Mouse (Mus musculus): ENCODE results near the gene Atl3.
"Not testable (repeated sequence)": the region's sequence is repeated elsewhere in the genome, so short reads cannot be mapped to it uniquely, and the experiment has no call there.

The Atl3 gene

DNA sequence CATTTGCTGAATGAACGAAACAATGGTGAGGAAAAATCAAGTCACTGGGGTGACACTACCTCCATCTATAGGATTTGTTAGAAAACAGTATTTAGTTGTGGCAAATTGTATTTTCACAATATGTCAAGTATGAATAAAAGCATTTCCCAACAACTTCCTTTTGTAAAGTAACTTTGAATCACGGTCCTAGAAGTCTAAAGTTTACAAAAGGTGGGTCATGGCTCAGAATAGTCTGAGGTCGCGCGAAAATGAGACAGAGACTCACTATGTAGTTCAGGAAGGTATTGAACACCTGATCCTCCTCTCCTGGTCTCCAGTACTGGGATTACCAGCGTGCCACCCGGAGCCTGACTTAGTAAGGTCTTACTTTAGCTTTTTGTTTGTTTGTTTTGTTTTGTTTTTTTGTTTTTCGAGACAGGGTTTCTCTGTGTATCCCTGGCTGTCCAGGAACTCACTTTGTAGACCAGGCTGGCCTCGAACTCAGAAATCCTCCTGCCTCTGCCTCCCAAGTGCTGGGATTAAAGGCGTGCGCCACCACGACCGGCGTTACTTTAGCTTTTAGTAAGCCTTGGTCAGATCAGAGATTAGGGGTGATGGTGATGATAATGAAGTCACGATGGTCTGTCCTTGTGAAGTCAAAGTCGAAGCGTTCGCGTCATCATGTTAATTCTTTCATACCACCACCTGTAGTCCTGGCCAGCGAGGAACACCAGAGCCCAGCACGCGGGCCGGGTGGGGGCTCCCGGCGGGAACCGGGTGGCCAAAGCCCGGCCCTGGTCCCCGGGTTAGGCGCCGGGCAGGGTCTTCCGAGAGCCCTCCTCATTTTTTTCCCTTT is at the start of gene Atl3:
Atl3 (plus strand) TSS at position 689 of the 835 bp plus-strand sequence.
- no peak for DNase-seq

DNA sequence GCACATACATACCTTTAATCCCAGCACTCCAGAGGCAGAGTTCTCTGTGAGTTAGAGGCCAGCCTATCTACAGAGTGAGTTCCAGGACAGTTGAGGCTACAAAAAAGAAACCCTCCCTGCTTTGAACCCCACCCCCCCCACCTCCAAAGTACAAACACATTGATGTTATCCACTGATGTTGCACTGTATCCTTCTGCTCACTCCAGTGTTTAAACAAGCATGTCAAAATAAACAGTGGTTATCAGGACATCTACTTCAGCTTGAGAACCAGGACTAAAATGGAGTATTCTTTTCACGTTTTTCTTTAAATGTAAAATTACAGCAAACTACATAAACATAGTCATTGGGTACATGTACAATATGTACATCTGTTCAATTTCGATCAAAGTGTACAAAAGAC is 48.7 kb upstream of the Atl3 start:
- no peak for DNase-seq

DNA sequence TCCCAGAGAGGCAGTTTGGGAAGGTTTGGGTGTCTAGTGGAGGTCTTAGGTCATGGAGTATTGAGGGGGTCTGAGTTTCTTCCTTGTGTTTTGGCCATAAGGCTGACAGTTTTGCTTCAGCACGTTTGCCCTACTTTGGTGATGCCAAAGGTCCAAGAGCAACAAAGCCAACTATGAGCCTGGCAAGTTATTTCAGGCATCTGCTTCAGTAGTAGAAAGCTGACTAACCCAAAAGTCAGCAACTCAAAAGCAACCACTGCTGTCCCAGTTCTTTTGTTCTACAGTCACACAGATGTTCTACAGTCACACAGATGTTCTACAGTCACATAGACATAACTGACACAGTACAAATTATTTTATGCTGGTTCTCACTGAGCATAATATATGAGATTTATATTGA is 48.2 kb upstream of the Atl3 start:
- DNase-seq = no peak

DNA sequence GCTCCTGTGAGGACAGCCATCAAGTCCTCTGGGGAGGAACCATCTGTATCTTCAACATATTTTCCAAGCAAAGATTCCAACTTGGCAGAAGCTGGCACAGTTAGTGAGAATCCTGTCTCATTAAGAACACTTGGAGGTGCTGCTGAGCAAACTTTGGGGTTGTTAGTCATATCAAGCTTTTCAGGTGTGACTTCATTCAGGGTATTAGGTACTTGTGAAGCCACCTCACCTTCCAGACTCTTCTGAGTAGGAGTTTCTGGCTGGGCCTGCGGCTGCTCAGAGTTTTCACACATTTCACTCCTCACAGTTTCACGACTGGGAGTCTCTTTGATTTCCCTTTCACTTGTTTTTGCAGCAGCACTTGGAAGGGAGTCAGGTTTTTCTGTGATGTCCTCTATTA is 37.0 kb upstream of the Atl3 start:
- no peak for DNase-seq

DNA sequence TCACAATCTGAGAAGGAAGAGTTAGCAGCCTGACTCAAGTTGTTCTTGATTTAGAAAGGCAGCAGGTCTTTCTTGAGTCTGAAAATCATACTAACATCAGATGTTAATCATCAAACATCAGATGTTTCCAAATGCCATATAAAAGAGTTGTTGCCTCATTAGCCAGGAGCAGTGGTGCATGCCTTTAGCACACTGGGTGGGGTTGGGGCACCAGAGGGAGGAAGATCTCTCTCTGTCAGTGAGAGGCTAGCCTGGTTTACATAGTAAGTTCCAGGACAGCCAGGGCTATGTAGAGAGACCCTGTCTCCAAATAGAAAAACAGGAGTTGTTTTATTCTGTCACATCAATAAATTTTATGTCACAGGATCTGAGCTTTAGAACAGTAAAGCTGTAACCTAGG is 34.9 kb upstream of the Atl3 start:
- no peak for DNase-seq

DNA sequence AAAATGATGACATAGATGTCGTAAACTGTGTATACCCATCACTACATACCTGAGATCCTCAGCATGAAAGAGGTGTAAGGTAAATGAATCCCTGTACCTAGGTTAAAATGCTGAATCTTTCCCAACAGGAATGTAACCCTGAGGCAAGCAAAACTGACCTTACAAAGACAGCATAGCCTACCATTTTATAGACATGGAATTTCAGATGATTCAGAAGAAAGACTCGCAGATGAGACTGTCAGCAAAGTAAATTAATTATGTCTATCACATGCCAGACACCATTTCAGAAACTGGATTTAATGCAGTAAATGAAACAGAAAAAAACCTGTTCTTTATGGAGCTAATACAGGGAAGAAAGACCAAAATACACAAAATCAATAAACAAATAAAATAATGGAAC is 34.5 kb upstream of the Atl3 start:
- DNase-seq = no peak

DNA sequence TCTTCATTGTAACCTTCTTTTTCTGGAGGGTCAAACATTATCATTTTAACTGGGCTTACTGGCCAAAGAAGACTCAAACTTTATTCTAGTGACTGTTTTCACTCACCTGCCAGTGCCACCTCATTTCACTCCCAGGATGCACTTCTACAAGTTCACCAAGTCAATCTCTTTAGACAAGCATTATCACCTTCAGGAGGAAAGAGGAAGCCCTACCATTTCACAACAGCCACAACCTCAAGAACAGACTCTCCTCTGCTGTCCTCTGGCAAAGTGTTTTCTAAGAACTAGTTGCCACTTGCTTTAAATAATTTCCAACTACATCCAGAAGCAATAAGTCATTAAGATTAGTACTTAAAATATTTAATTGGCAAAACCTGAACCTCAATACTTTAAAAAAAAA is 25.9 kb upstream of the Atl3 start:
- DNase-seq = no peak

DNA sequence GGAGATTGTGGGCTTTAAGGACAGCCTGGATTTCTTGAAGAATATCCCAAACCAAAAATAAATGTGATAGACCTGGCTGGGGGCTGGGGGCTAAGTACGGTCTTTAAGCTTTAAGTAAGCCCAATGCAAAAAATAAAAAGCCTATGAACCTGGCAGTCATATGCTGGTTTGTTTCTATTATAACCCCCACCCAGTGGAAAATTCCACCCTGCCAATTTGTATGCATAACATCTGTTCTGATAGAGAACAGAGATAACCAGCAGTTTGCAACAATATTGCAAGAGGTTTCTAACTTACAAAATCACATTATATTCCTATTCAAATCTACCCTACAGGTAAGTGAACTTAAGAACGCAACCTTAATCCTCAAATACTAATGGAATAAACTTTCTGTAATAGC is 23.2 kb upstream of the Atl3 start:
- no peak for DNase-seq

DNA sequence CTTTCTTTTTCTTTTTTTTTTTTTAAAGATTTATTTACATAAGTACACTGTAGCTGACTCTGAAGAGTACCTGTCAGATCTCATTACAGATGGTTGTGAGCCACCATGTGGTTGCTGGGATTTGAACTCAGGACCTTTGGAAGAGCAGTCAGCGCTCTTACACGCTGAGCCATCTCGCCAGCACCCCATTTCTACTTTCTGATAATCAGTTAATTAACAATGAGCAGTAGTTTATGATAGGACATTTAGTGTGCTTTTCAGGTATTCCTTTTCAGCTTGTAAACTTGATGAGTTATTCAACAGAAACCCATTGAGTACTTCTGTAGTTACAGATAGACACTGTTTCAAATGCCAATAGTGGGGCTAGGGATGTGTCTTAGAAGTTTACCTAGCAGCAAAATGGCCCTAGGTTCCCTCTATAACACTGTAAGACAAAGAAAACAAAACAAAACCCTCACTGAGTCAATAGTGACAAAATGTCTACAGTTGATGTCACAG is 14.0 kb upstream of the Atl3 start:
- no peak for DNase-seq

DNA sequence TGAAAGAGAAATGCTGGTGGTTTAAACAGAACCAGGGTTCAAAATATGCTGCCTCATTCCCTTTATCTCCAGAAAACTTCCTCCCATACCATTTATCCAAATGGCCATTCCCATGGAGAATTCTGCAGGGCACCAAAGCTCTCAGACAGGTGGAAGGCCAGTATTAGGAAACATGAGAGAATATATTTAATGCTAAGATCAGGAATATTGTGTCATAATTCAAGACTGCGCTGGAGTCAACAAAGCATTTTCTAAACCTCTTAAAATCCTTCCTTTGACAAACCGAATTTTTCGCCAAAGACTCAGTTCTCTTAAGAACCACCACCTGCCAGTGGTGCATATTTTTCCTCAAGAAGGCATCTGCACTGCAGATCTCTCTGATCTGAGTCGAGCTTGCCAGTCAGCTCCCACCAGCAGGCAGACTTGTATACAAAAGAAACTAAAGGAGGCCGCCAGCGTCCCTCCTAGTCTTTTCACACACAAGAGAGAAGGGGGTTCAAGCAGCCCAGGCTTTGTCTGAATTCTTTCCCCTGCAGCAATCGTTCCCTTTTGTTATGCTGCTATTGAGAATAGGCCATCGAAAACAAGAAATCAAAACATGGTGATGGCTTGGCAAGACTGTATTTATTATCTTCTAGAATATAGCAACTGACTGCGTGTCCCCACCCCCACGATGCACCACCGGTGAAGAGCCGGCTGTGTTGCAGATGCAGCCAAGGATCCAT is 12.1 kb upstream of the Atl3 start:
- peak; percentile 35 for DNase-seq

DNA sequence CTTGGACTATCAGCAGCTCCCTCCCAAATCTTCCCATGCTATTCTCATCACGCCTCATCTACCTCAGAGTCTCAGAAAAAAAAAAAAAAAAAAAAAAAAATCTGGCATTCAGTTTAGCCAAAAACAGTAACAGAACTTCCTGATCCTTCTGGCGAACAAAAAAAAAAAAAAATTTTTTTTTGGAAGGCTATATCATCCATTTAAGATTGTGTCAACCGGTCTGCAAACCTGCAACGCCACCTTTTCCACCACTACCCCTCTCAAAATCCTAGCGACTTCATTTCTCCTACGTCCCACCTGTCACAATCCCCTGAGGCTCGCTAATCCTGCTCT is 11.6 kb upstream of the Atl3 start:
- DNase-seq = no peak

DNA sequence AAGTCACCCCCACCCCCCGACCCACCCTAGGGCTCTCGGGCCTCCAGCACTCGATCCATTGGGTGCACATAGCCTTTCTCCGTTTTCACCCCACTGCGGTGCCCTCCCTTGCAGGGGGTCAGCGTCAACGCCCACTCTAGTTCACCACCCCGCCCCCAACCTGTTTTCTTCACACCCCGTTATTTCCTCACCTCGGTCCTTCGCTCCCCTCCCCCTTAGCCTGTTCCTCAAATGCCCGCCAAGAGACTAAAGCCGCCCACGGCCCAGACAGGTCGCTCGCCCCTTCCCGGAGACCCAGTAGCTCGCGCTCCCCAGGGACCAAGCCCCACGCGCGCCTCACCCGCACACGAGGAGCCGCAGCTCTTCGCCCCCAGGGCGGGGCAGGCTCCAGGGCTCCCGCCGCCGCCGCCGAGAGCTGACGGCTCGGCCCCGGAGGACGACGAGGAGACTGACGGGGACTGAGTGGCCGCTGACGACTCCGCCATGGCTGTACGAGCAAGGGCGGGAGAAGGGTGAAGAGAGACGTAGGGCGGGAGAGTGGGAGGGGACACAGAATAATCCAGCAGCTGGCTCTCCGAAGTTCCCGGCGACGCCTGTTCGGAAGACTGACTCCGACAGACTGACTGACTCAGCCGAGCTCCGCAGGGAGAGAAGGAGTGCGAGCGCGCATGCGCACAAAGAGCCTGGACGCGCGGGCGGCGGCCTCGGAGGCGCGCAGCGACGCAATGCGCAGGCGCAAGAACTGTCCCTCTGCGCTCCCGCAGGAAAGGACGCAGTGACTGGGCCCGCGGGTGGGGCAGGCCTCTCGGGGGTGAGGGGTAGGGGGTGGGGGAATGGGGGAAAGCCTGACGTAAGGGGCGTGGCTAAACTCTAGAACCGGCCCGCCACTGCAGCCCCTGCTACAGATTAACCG is 11.0 kb upstream of the Atl3 start, which contains the start of gene Rtn3:
Rtn3 (minus strand) TSS at position 683 of the 913 bp plus-strand sequence.
- DNase-seq = peak; percentile 97

DNA sequence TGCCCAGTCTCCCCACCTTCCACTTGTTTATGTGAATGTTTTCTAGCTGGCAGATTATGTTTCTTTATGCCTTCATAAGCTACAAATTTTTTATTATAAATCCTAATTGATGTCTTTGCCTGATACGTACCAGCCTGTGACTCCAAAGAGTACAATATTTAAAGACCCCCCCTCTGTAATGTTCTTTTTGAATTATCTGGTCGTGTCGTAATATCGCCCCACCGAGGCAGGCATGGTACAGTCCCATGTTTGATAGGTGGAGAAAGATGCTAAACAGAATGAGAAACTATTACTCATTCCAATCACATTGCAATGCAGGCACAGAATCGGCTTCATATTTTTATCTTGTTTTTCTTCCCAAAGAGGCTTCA is 10.3 kb upstream of the Atl3 start:
- DNase-seq = no peak

DNA sequence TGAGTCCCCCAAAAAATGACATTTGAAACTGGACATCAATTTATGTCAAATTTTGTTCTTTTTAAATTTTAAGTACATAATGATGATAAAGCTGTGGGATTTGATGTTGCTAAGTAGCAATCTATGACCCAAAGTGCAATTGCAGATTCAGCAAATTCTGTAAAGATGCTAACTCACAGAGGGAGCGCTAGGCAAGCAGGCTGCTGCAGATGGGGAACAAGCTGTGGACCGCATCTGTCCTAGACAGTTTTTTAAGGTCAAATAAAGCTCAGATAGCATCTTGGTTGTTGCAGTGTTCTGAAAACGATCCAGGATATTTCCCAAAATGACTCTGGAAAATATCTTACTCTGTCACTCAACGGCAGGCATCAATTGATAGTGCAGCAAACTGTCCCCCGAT is 9.8 kb upstream of the Atl3 start:
- no peak for DNase-seq

DNA sequence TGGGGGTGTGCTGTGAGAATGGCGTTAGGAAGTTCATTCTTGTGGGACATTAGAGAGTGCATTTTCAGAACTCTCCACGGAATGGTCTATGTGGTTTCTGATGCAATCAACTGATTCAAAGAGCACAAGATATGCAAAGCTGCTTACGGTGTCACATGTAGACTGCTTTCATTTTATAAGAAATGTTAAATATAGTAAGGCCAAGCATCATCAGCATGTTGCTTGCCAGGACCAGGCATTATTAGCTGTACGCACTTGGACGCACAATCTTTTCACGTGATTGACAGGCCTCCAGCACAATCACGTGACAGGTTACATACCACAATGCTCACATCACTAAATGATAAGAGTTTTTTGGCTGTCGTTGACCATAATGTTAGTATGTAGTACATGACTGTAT is 6.2 kb upstream of the Atl3 start:
- no peak for DNase-seq

DNA sequence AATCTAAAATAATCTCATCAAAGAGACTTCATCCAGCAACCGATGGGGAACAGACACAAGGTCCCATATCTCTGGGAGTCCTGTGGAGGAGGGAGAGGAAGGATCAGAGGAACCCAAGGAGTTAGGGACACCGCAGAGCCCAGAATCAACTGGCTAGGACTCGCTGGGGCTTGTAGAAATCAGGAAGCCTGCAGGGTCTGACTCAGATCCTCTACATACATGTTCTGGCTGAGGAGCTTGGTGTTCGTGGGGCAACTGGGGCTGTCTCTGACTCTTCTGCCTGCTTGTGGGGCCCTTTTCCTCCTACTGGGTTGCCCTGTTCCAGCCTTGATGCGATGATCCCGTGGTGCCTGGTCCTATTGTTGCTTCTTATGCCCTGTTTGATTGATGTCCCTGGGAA is 1.9 kb upstream of the Atl3 start:
- no peak for DNase-seq

DNA sequence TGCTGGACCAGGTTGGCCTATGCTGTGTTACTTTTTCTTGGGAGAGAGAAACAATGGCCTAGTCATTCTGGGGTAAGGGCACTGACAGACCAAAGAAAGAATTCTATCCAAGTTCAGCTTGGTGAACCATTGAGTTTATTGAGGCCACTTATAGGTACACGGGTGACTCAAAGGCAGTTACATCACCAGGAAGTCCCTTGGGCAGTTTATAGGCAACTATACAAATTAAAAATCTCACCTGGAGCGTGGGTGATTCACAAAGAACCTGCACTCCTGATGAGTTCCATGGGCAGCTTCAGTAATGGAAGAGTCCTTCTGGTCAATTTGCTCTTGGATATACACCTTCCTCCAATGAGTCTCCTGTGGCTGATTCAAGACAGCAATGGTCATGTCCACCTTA is 1.2 kb upstream of the Atl3 start:
- DNase-seq = no peak

DNA sequence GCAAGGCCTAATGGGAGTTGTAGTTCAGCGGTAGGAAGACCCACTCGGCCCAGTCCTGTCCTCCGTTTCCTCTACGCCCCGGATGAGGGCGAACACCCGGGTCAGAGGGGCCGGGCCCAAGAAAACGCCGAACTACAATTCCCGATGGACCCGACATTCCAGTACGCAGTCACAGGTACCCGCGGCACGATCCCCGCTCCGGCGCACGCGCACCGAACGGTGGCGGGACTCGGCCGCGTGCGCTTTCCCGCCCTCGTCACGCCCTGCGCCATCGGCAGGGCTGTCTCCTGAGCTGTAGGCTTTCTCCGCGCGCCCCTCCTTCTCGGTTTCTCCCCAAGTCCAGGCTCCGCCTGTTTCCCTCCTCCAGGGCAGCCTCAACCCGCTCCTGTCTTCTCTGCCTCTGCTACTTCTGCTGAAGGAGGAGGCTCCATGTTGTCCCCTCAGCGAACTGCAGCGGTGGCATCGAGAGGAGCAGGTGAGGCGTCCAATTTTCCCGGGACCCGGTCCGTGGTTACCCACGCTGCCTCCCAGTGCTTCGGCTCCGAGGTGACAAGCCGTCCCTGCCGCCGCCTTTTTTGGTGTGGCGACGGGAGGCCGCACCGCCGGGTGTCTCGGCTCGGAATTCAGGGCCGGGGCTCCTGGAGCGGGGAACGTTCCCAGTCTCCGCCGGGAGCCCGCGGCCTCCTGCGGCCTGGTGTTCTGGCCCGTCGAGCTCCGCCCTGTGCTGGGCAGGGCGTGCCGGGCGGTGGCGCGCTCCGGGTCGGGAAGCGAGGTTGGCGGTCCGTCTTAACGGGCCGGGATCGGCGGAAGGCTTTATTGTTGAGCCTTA is 561 bp downstream of the Atl3 start:
- peak; percentile 97 for DNase-seq

DNA sequence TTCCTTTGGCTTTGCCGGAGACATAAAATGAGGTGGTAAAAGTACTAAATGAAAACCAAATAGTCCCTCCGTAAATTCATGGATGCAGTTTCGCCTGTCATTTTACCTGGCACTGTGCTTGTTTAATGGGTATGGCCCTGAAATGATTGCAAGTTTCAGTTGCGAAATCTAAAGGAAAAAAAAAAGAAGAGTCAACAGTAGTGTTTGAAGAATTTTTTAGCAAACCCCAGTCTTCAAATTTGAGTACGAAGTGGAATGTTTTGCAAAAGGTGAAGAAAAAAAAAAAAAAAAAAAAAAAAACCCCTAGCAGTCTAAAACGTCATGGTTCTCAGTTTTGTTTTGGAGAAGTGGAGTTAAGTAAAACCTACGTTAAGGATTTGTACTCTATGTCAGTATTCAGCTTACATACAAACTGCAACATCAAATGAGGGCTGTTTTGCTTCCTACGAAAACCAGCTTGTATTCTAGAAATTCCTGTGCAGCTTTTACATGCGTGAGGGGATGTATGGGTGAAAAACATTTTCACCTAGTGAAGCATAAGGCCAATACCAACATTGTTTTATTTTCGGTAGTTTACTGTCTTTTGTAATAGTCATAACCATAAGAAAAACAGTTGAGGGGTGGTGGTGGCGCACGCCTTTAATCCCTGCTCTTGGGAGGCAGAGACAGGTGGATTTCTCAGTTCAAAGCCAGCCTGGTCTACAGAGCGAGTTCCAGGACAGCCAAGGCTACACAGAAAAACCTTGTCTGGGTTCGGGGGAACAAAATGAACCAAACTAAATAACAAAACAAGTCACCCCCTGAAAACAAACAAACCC is 1.6 kb downstream of the Atl3 start:
- no peak for DNase-seq

DNA sequence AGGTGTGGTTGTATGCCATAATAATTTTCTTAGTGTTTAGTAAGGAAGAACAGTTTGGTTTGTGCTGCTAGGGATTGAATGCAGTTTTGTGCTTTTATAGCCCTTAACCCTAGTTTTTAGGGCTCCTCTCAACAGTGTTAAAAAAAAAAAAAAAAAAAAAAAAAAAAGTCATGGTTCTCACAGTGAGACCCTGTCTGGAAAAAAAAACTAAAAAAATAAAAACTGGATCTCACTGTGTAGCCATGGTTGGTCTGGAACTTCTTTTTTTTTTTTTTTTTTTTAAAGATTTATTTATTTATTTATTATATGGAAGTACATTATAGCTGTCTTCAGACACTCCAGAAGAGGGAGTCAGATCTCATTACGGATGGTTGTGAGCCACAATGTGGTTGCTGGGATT is 2.2 kb downstream of the Atl3 start:
- DNase-seq = not testable (repeated sequence)

DNA sequence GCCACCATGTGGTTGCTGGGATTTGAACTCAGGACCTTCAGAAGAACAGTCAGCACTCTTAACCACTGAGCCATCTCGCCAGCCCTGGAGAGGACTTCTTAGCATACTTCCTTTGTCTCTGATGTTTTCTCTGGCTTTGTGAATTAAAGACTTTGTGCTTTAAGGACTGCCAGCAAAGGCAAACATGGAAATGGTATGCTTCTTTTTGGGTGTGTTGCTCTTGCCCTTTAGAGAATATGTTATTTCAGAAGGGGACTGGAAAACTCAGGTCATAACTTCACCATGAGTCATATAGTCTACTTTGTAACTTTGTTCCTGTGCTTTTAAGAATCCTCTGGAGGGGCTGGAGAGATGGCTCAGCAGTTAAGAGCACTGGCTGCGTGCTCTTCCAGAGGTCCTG is 5.0 kb downstream of the Atl3 start:
- DNase-seq = no peak

DNA sequence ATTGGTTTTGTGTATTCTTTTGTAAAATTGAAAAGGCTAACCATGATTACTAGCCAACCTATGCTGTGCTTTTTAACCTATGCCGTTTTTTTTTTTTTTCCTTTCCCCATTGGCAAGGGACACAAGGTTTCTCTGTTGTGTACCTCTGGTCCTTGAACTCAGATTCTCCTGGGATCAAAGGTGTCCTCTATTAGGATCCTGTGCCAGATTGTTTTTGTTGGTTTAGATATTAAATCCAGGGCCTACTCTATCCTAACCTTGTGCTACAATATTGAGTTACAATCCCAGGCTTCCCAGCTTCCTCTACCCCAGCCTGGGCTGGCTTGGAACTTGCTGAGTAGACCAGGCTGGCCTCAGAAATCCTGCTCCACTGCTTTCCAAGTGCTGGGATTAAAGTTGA is 6.9 kb downstream of the Atl3 start:
- DNase-seq = no peak
